Mouse (Mus musculus) common myeloid progenitor, adult 5-6 weeks (primary cell): ENCODE measurements around the gene Olfr420. TPM values are rescaled to one million over a fixed set of nuclear protein-coding genes. Genes with fewer than 3 reads are reported as not detected.

Source experiments
- ATAC-seq: replicated peaks from 2 replicates; pipeline ENCODE4 v1.8.0; 2016; ENCODE audit warnings: low read depth, mild to moderate bottlenecking, moderate TSS enrichment, inconsistent platforms; ENCODE audit not compliant: poor library complexity, severe bottlenecking
- total RNA-seq: library from RNA; stranded (forward); fragments of 200-1000, 187-1606 nt; gene quantifications from 2 replicates; pipeline ENCODE4 v1.2.3, GENCODE M21; 2017

The Olfr420 gene
- 0.09 TPM in 1 of 2 replicates, not detected in the other for total RNA-seq

GRCm38 (mm10) chr1:174155333-174155732, at the start of gene Olfr420:
Gene Olfr420 (plus strand): TSS chr1:174155633.
- no peak for ATAC-seq

GRCm38 (mm10) chr1:174121062-174121461, 34.4 kb upstream of the Olfr420 start, which contains the start of gene Olfr231:
Gene Olfr231 (minus strand): TSS chr1:174121162.
- no peak for ATAC-seq

- ATAC-seq, result no peak
Measured at GRCm38 (mm10) chr1:174131217-174131616, 24.2 kb upstream of the Olfr420 start, which contains the start of gene Olfr424. Gene Olfr424 (plus strand): TSS chr1:174131517.

- ATAC-seq, result no peak
Measured at GRCm38 (mm10) chr1:174131999-174132398, 23.4 kb upstream of the Olfr420 start.

- peak; percentile 58; the same call in 1 of the 2 replicates for ATAC-seq
Measured at GRCm38 (mm10) chr1:174141384-174141783, 14.0 kb upstream of the Olfr420 start.

GRCm38 (mm10) chr1:174146696-174147095, 8.7 kb upstream of the Olfr420 start:
- ATAC-seq, result no peak

GRCm38 (mm10) chr1:174149289-174149688, 6.1 kb upstream of the Olfr420 start:
- ATAC-seq, result no peak

GRCm38 (mm10) chr1:174157622-174158021, 2.2 kb downstream of the Olfr420 start:
- ATAC-seq, result no peak

GRCm38 (mm10) chr1:174158512-174158911, 3.1 kb downstream of the Olfr420 start:
- ATAC-seq, result peak; percentile 43

GRCm38 (mm10) chr1:174159095-174159494, 3.7 kb downstream of the Olfr420 start:
- ATAC-seq, result peak; percentile 95

- peak; percentile 37; the same call in 1 of the 2 replicates for ATAC-seq
Measured at GRCm38 (mm10) chr1:174169024-174169423, 13.6 kb downstream of the Olfr420 start.

- no peak for ATAC-seq
Measured at GRCm38 (mm10) chr1:174170706-174171501, 15.5 kb downstream of the Olfr420 start.

GRCm38 (mm10) chr1:174171537-174171936, 16.1 kb downstream of the Olfr420 start:
- ATAC-seq, result peak; percentile 96

- ATAC-seq, result peak; percentile 74
Measured at GRCm38 (mm10) chr1:174172605-174173004, 17.2 kb downstream of the Olfr420 start, which contains the start of gene Spta1. Gene Spta1 (plus strand): TSS chr1:174172776.

GRCm38 (mm10) chr1:174204699-174205098, 49.3 kb downstream of the Olfr420 start:
- peak; percentile 91 for ATAC-seq

Other genes starting within 250 kb of the Olfr420 start
- gene Ifi211, start 242.6 kb upstream of the Olfr420 start, total RNA-seq, result 2.5 and 4.8 TPM in 2 replicates
- gene Mndal, start 213.1 kb upstream of the Olfr420 start, total RNA-seq, result 122 and 152 TPM in 2 replicates
- 81.0 and 93.4 TPM in 2 replicates for gene Ifi203, start 213.0 kb upstream of the Olfr420 start, total RNA-seq
- gene Ifi202b, start 172.9 kb upstream of the Olfr420 start, total RNA-seq, result not detected in 2 replicates
- 2.3 and 3.5 TPM in 2 replicates for gene Ifi205, start 123.8 kb upstream of the Olfr420 start, total RNA-seq
- 0.05 TPM in 1 of 2 replicates, not detected in the other for gene Olfr433, start 114.9 kb upstream of the Olfr420 start, total RNA-seq
- gene Olfr432, start 106.4 kb upstream of the Olfr420 start, total RNA-seq, result not detected in 2 replicates
- gene Olfr430, start 89.0 kb upstream of the Olfr420 start, total RNA-seq, result not detected in 2 replicates
- gene Olfr429, start 71.3 kb upstream of the Olfr420 start, total RNA-seq, result not detected in 2 replicates
- gene Olfr427, start 58.7 kb upstream of the Olfr420 start, total RNA-seq, result not detected in 2 replicates
- gene Olfr231, start 34.5 kb upstream of the Olfr420 start, total RNA-seq, result not detected in 2 replicates
- gene Olfr424, start 24.1 kb upstream of the Olfr420 start, total RNA-seq, result not detected in 2 replicates
- gene Spta1, start 17.1 kb downstream of the Olfr420 start, total RNA-seq, result 24.7 and 29.6 TPM in 2 replicates
- 1.2 TPM in 1 of 2 replicates, not detected in the other for gene Olfr419, start 96.4 kb downstream of the Olfr420 start, total RNA-seq
- not detected in 2 replicates for gene Mptx1, start 174.9 kb downstream of the Olfr420 start, total RNA-seq
- gene Olfr417, start 209.5 kb downstream of the Olfr420 start, total RNA-seq, result 5.0 and 5.4 TPM in 2 replicates
- gene Olfr248, start 235.4 kb downstream of the Olfr420 start, total RNA-seq, result 3.1 and 4.5 TPM in 2 replicates